Mouse (Mus musculus) small intestine, adult 2 months (tissue): ENCODE measurements around the gene Tmem235. TPM values are rescaled to one million over a fixed set of nuclear protein-coding genes. Genes with fewer than 3 reads are reported as not detected.
A peak's percentile ranks its signal among the peaks of the same experiment; 100 is the strongest.
"Not testable (repeated sequence)": the region's sequence is repeated elsewhere in the genome, so short reads cannot be mapped to it uniquely, and the experiment has no call there.

Source experiments
- H3K27ac ChIP-seq: fragments of 200-500 bp; 2 replicates; pipeline ENCODE4 v1.5.1; 2012; ENCODE audit warnings: low read depth, low read length, control low read depth, inconsistent platforms; ENCODE audit not compliant: insufficient read depth
- H3K27me3 ChIP-seq: fragments of 200-500 bp; 2 replicates; pipeline ENCODE4 v1.6.1; 2012; ENCODE audit warnings: mild to moderate bottlenecking, moderate library complexity, low read length, inconsistent platforms; ENCODE audit not compliant: control insufficient read depth, insufficient read depth
- H3K36me3 ChIP-seq: fragments of 200-500 bp; 2 replicates; pipeline ENCODE4 v1.6.1; 2012; ENCODE audit warnings: mild to moderate bottlenecking, low read length, control low read depth, inconsistent platforms; ENCODE audit not compliant: control insufficient read depth, insufficient read depth
- H3K4me1 ChIP-seq: fragments of 200-500 bp; 2 replicates; pipeline ENCODE4 v1.6.1; 2012; ENCODE audit warnings: low read length, inconsistent platforms, mixed read lengths; ENCODE audit not compliant: control insufficient read depth, insufficient read depth, insufficient read length
- H3K4me3 ChIP-seq: fragments of 200-500 bp; 2 replicates; pipeline ENCODE4 v1.5.1; 2012; ENCODE audit warnings: low read depth, mild to moderate bottlenecking, control low read depth, inconsistent platforms, low read length, moderate library complexity
- CTCF ChIP-seq: fragments of 200-500 bp; IDR thresholded peaks from 2 replicates; pipeline ENCODE4 v1.5.1; 2012; ENCODE audit warnings: low read depth, mild to moderate bottlenecking, control low read depth, inconsistent platforms, low read length, moderate library complexity, mixed read lengths; ENCODE audit not compliant: insufficient replicate concordance, insufficient read length; ENCODE audit errors: extremely low read depth
- POLR2A ChIP-seq: fragments of 200-500 bp; IDR thresholded peaks from 2 replicates; pipeline ENCODE4 v1.6.1; 2012; ENCODE audit warnings: low read depth, mild to moderate bottlenecking, control low read depth, inconsistent platforms, low read length, moderate library complexity
- WGBS: fragments of 180-500 bp; shearing (Covaris S2); methylation state at CpG from one replicate; pipeline ENCODE4 v1.1.7; 2018; 5-methylcytosine and 5-hydroxymethylcytosine counted together
- polyA plus RNA-seq: library from polyadenylated mRNA; depleted of rRNA; stranded (reverse); fragments of >200 nt; gene quantifications from 2 replicates; pipeline ENCODE4 v1.2.3, GENCODE M21; 2012

The Tmem235 gene
- polyA plus RNA-seq, 1 experiment: 0.11 TPM

GRCm38 (mm10) chr11:117832086-117832969, 28.2 kb upstream of the Tmem235 start:
- peak; percentile 83 for TF ChIP-seq CTCF
- TF ChIP-seq POLR2A: peak; percentile 71
- H3K36me3 ChIP-seq: no peaks in the 10 kb centered on the region
- peaks cover 58% of the 10 kb centered on the region for H3K4me1 ChIP-seq
- H3K27ac ChIP-seq: peak overlapping the region; percentile 96
- H3K4me3 ChIP-seq: peak overlapping the region; percentile 65
- no peaks in the 10 kb centered on the region for H3K27me3 ChIP-seq
- WGBS: 23% methylated on average over 28 of the region's 28 CpGs

GRCm38 (mm10) chr11:117833509-117833908, 27.0 kb upstream of the Tmem235 start:
- H3K4me1 ChIP-seq: peaks cover 53% of the 10 kb centered on the region
- H3K36me3 ChIP-seq, H3K4me3 ChIP-seq, H3K27me3 ChIP-seq: not testable (repeated sequence)
- H3K27ac ChIP-seq: peak overlapping the region; percentile 96
- WGBS: 40% methylated on average over 6 of the region's 6 CpGs

- WGBS: 28% methylated on average over 8 of the region's 8 CpGs
- no peak for TF ChIP-seq CTCF
- H3K27me3 ChIP-seq: no peaks in the 10 kb centered on the region
- peak overlapping the region; percentile 96 for H3K27ac ChIP-seq
- peaks cover 53% of the 10 kb centered on the region for H3K4me1 ChIP-seq
- H3K36me3 ChIP-seq: no peaks in the 10 kb centered on the region
- no peak overlapping the region; the same call in 1 of the 2 replicates for H3K4me3 ChIP-seq
These were observed 26.5 kb upstream of the Tmem235 start for GRCm38 (mm10) chr11:117834086-117834485.

GRCm38 (mm10) chr11:117836306-117836705, 24.2 kb upstream of the Tmem235 start:
- peaks cover 43% of the 10 kb centered on the region for H3K4me1 ChIP-seq
- no peak overlapping the region for H3K27ac ChIP-seq
- H3K36me3 ChIP-seq: no peaks in the 10 kb centered on the region
- no peak for TF ChIP-seq CTCF
- no peak for TF ChIP-seq POLR2A
- H3K4me3 ChIP-seq: peak overlapping the region; percentile 12; the same call in 1 of the 2 replicates
- WGBS: 26% methylated on average over 13 of the region's 13 CpGs
- H3K27me3 ChIP-seq: no peaks in the 10 kb centered on the region

DNA sequence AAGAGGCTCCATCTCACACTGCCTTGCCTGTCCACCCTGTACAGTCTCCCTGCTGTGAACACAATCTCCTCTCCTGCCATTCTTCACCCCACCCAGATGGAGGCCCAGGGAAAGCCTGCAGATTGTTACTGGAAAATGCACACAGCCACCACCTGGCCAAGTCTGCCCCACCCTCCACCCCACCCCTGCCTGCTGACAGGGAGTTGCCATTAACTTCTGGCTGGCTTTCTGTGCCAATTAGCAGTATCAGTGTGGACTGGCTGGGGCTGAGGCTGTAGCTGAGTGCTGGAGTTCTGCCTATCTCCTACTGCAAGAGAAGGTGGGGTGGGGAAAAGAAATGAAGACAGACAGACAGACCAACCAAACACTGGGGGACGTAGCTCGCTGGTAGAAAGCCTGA, 22.0 kb upstream of the Tmem235 start:
- H3K4me1 ChIP-seq: peaks cover 38% of the 10 kb centered on the region
- H3K27ac ChIP-seq: peak overlapping the region; percentile 85
- H3K27me3 ChIP-seq: no peaks in the 10 kb centered on the region
- TF ChIP-seq CTCF (no peak), POLR2A (no peak; the same call in 1 of the 2 replicates)
- H3K36me3 ChIP-seq: no peaks in the 10 kb centered on the region
- no peak overlapping the region for H3K4me3 ChIP-seq
- 13% methylated on average over 2 of the region's 2 CpGs for WGBS

DNA sequence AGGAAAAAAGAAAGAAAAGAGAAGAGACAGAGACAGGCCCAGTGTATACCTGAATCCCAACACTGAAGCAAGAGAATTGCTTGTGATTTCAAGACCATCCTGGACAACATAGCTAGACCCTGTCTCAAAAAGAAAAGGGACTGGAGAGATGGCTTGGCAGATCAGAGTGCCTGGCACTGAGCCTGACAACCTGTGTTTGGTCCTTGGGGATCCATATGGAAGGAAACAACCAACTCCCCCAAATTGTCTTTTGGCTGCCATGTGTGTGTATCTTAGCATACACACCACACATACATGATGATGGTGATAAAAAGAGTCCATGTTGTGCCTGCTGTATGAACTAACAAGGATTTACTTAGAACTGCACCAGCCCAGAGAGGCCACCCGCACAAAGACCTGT, 21.5 kb upstream of the Tmem235 start:
- H3K4me3 ChIP-seq: no peak overlapping the region
- TF ChIP-seq CTCF (no peak), POLR2A (no peak)
- WGBS: 81% methylated on average over 1 of the region's 1 CpGs
- no peaks in the 10 kb centered on the region for H3K27me3 ChIP-seq
- H3K27ac ChIP-seq: peak overlapping the region; percentile 85
- no peaks in the 10 kb centered on the region for H3K36me3 ChIP-seq
- H3K4me1 ChIP-seq: peaks cover 34% of the 10 kb centered on the region

DNA sequence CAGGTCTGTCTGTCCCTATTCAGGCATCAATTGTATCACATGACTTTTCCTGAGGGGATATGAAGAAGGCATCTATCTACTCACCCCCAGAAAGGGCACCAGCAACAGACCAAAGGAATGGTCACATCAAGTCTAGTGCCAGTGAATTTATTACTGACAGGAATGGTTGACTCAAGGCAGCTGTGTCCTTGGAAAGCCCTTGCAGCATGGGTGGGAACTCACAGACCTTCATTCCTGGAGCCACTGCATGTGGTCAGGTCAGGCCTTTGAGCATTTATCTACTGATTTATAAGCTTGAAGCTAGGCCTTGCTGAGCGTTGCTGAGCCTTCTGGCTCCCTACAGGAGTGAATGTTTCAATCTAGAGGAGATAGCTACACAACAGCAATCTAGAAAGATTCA, 19.6 kb upstream of the Tmem235 start:
- no peaks in the 10 kb centered on the region for H3K27me3 ChIP-seq
- TF ChIP-seq POLR2A (no peak), CTCF (no peak)
- H3K27ac ChIP-seq: no peak overlapping the region
- H3K36me3 ChIP-seq: no peaks in the 10 kb centered on the region
- H3K4me1 ChIP-seq: peaks cover 25% of the 10 kb centered on the region; the same call in 1 of the 2 replicates
- no peak overlapping the region for H3K4me3 ChIP-seq
- 69% methylated on average over 1 of the region's 1 CpGs for WGBS
